10 mouse cellular contexts compared by ENCODE assay signal in genomic region chr5:135011809-135012613, GRCm38 (mm10). TPM values are rescaled to one million over a fixed set of nuclear protein-coding genes. Genes with fewer than 3 reads are reported as not detected.
DNase-seq lines count a peak whose midpoint lies in the region; ATAC-seq lines count a peak whose summit lies in the region.
"Had no signal": no experiment of that assay in that cellular context is flagged by ENCODE, and none has a peak within 500 bp of the region (broad histone marks: within the 10 kb centered on the region; RNA-seq: fewer than 3 reads in every experiment).

No protein-coding gene starts in this region.

- H3K9me3 ChIP-seq in heart, embryonic 10.5 days, result no peaks in the 10 kb centered on the region
- H3K9me3 ChIP-seq in hindbrain, embryonic 15.5 days, result no peaks in the 10 kb centered on the region
- no peaks in the 10 kb centered on the region for H3K9me3 ChIP-seq in midbrain, embryonic 13.5 days

- H3K9ac ChIP-seq in hindbrain, embryonic 15.5 days, result peak overlapping the region; percentile 14; the same call in 1 of the 2 replicates
- 0 out of 2 replicates have a peak overlapping the region, but pooled peaks have one; percentile 40 for H3K9ac ChIP-seq in midbrain, embryonic 13.5 days (replicated peaks)

- DNase-seq in heart, embryonic 10.5 days (ENCODE audit: low spot score), result no peak
- DNase-seq in heart, postnatal 25 days (ENCODE audit: low spot score), result no peak
- peak; percentile 46 for DNase-seq in embryo, embryonic 11 days
- DNase-seq in urinary bladder, postnatal 36 days (ENCODE audit: low spot score in 2 of 2), result no peak
- DNase-seq in thymus, adult 18-20 months, result no peak
- DNase-seq in layer of hippocampus, postnatal 25 days (ENCODE audit: extremely low spot score in 1 of 2, low spot score in 1 of 2), result no peak

- H3K27me3 ChIP-seq in heart, embryonic 10.5 days (ENCODE audit: insufficient read depth, poor library complexity, severe bottlenecking), result no peaks in the 10 kb centered on the region
- H3K27me3 ChIP-seq in hindbrain, embryonic 15.5 days, result no peaks in the 10 kb centered on the region
- peaks cover 21% of the 10 kb centered on the region for H3K27me3 ChIP-seq in midbrain, embryonic 13.5 days
- H3K27me3 ChIP-seq: Patski had no signal

- peak overlapping the region; percentile 41 for H3K4me2 ChIP-seq in hindbrain, embryonic 15.5 days
- H3K4me2 ChIP-seq in midbrain, embryonic 13.5 days (replicated peaks), result peak overlapping the region; percentile 22; the same call in 1 of the 2 replicates

- H3K36me3 ChIP-seq in heart, embryonic 10.5 days, result peaks cover 6% of the 10 kb centered on the region
- no peaks in the 10 kb centered on the region for H3K36me3 ChIP-seq in hindbrain, embryonic 15.5 days
- no peaks in the 10 kb centered on the region for H3K36me3 ChIP-seq in midbrain, embryonic 13.5 days

- 25% methylated on average over 26 of the region's 26 CpGs for WGBS in heart, embryonic 10.5 days
- 20% methylated on average over 26 of the region's 26 CpGs for WGBS in hindbrain, embryonic 15.5 days
- WGBS in midbrain, embryonic 13.5 days, result 24% methylated on average over 26 of the region's 26 CpGs

- peak overlapping the region; percentile 67 for H3K27ac ChIP-seq in heart, embryonic 10.5 days
- no peak overlapping the region; the same call in 1 of the 2 replicates for H3K27ac ChIP-seq in hindbrain, embryonic 15.5 days (replicated peaks)
- no peak overlapping the region for H3K27ac ChIP-seq in midbrain, embryonic 13.5 days

- no peak for ATAC-seq in hindbrain, embryonic 15.5 days (ENCODE audit: low FRiP score, low read depth)
- ATAC-seq in midbrain, embryonic 13.5 days, result no peak
- ATAC-seq: Patski had no signal

- H3K4me1 ChIP-seq in heart, embryonic 10.5 days, result peaks cover 46% of the 10 kb centered on the region
- peaks cover 34% of the 10 kb centered on the region for H3K4me1 ChIP-seq in hindbrain, embryonic 15.5 days (replicated peaks)
- H3K4me1 ChIP-seq in midbrain, embryonic 13.5 days (replicated peaks), result peaks cover 37% of the 10 kb centered on the region

- H3K4me3 ChIP-seq in heart, embryonic 10.5 days, result peak overlapping the region; percentile 43
- H3K4me3 ChIP-seq in hindbrain, embryonic 15.5 days, result peak overlapping the region; percentile 5; the same call in 1 of the 2 replicates
- 0 out of 2 replicates have a peak overlapping the region, but pooled peaks have one; percentile 5 for H3K4me3 ChIP-seq in midbrain, embryonic 13.5 days (replicated peaks)

- intact Hi-C loops in heart, postnatal 25 days (cut with DNase I), result loop anchor here (5.0 kb wide), 2 partner anchors 175 to 275 kb away; partner anchors contain the start of gene Baz1b

RNA-seq across cellular contexts. Expression of gene Abhd11, which starts 3.1 kb away (rescaled TPM):
- polyA plus RNA-seq in heart, embryonic 10.5 days (2016; fragmentation: Nextera tagmentation; extraction: Ambion mirVana), result 57.8 and 63.7 TPM in 2 replicates
- total RNA-seq in heart, postnatal 25 days (2021), result 10 to 100 TPM; 59.4 to 65.8 TPM
- polyA plus RNA-seq in hindbrain, embryonic 15.5 days (2015; fragmentation: Nextera tagmentation; extraction: Ambion mirVana), result 68.1 and 68.3 TPM in 2 replicates
- polyA plus RNA-seq in midbrain, embryonic 13.5 days (2015; fragmentation: Nextera tagmentation; extraction: Ambion mirVana), result 50.7 and 51.2 TPM in 2 replicates
- 10 to 100 TPM; 32.0 to 33.4 TPM for total RNA-seq in layer of hippocampus, postnatal 25 days (2021)

RNA-seq across cellular contexts. Expression of gene Stx1a, which starts 11.3 kb away (rescaled TPM):
- 8.5 and 8.6 TPM in 2 replicates for polyA plus RNA-seq in heart, embryonic 10.5 days (2016; fragmentation: Nextera tagmentation; extraction: Ambion mirVana)
- total RNA-seq in heart, postnatal 25 days (2021), result 1 to 10 TPM; 2.2 to 2.3 TPM
- polyA plus RNA-seq in hindbrain, embryonic 15.5 days (2015; fragmentation: Nextera tagmentation; extraction: Ambion mirVana), result 127 and 145 TPM in 2 replicates
- 63.4 and 69.7 TPM in 2 replicates for polyA plus RNA-seq in midbrain, embryonic 13.5 days (2015; fragmentation: Nextera tagmentation; extraction: Ambion mirVana)
- 100 to 1,000 TPM; 113 to 115 TPM for total RNA-seq in layer of hippocampus, postnatal 25 days (2021)

RNA-seq across cellular contexts. Expression of gene Cldn3, which starts 26.0 kb away (rescaled TPM):
- polyA plus RNA-seq in heart, embryonic 10.5 days (2016; fragmentation: Nextera tagmentation; extraction: Ambion mirVana), result 2.7 and 10.2 TPM in 2 replicates
- total RNA-seq in heart, postnatal 25 days (2021), result not detected
- 2.2 and 2.8 TPM in 2 replicates for polyA plus RNA-seq in hindbrain, embryonic 15.5 days (2015; fragmentation: Nextera tagmentation; extraction: Ambion mirVana)
- 1.7 and 1.8 TPM in 2 replicates for polyA plus RNA-seq in midbrain, embryonic 13.5 days (2015; fragmentation: Nextera tagmentation; extraction: Ambion mirVana)
- total RNA-seq in layer of hippocampus, postnatal 25 days (2021), result 1 to 10 TPM in 1 of 2 experiments, under 1 TPM in 1; 0.59 to 1.2 TPM
- total RNA-seq: gastrocnemius, postnatal 36 days had no signal
- polyA plus RNA-seq: Patski had no signal

RNA-seq across cellular contexts. Expression of gene Dnajc30, which starts 52.0 kb away (rescaled TPM):
- polyA plus RNA-seq in heart, embryonic 10.5 days (2016; fragmentation: Nextera tagmentation; extraction: Ambion mirVana), result 24.5 and 27.6 TPM in 2 replicates
- 10 to 100 TPM; 35.9 to 37.0 TPM for total RNA-seq in heart, postnatal 25 days (2021)
- 41.1 and 42.9 TPM in 2 replicates for polyA plus RNA-seq in hindbrain, embryonic 15.5 days (2015; fragmentation: Nextera tagmentation; extraction: Ambion mirVana)
- polyA plus RNA-seq in midbrain, embryonic 13.5 days (2015; fragmentation: Nextera tagmentation; extraction: Ambion mirVana), result 40.4 and 41.3 TPM in 2 replicates
- 10 to 100 TPM; 43.7 TPM for total RNA-seq in layer of hippocampus, postnatal 25 days (2021)

RNA-seq across cellular contexts. Expression of gene Bud23, which starts 52.7 kb away (rescaled TPM):
- 99.4 and 134 TPM in 2 replicates for polyA plus RNA-seq in heart, embryonic 10.5 days (2016; fragmentation: Nextera tagmentation; extraction: Ambion mirVana)
- 10 to 100 TPM; 22.3 to 22.7 TPM for total RNA-seq in heart, postnatal 25 days (2021)
- 76.3 and 80.3 TPM in 2 replicates for polyA plus RNA-seq in hindbrain, embryonic 15.5 days (2015; fragmentation: Nextera tagmentation; extraction: Ambion mirVana)
- polyA plus RNA-seq in midbrain, embryonic 13.5 days (2015; fragmentation: Nextera tagmentation; extraction: Ambion mirVana), result 89.8 and 103 TPM in 2 replicates
- 10 to 100 TPM; 48.7 to 51.6 TPM for total RNA-seq in layer of hippocampus, postnatal 25 days (2021)
